Mouse (Mus musculus): ENCODE data around the gene Map3k1.

The Map3k1 gene

GRCm38 (mm10) chr13:111810998-111811628 is 2.3 kb upstream of the Map3k1 start:
- DNase-seq, result peak; percentile 87

- peak; percentile 77 for DNase-seq
These were observed 854 bp upstream of the Map3k1 start for GRCm38 (mm10) chr13:111809466-111810228.

GRCm38 (mm10) chr13:111808387-111808636 is 481 bp downstream of the Map3k1 start:
- DNase-seq, result no peak

- no peak for DNase-seq
These were observed 1.0 kb downstream of the Map3k1 start for GRCm38 (mm10) chr13:111807596-111808386.

- no peak for DNase-seq
These were observed 1.6 kb downstream of the Map3k1 start for GRCm38 (mm10) chr13:111807105-111807595.

GRCm38 (mm10) chr13:111805738-111806722 is 2.8 kb downstream of the Map3k1 start:
- DNase-seq, result no peak

- no peak for DNase-seq
These were observed 3.7 kb downstream of the Map3k1 start for GRCm38 (mm10) chr13:111804951-111805673.

- peak; percentile 80 for DNase-seq
These were observed 4.6 kb downstream of the Map3k1 start for GRCm38 (mm10) chr13:111804189-111804588.

GRCm38 (mm10) chr13:111803506-111803905 is 5.3 kb downstream of the Map3k1 start:
- DNase-seq, result no peak

GRCm38 (mm10) chr13:111802900-111803299 is 5.9 kb downstream of the Map3k1 start:
- DNase-seq, result no peak

GRCm38 (mm10) chr13:111802271-111802665 is 6.5 kb downstream of the Map3k1 start:
- peak; percentile 80 for DNase-seq

GRCm38 (mm10) chr13:111801662-111802270 is 7.0 kb downstream of the Map3k1 start:
- no peak for DNase-seq

- peak; percentile 72 for DNase-seq
These were observed 7.9 kb downstream of the Map3k1 start for GRCm38 (mm10) chr13:111800866-111801265.

GRCm38 (mm10) chr13:111798044-111798443 is 10.7 kb downstream of the Map3k1 start:
- peak; percentile 78 for DNase-seq

- DNase-seq, result peak; percentile 86
These were observed 11.8 kb downstream of the Map3k1 start for GRCm38 (mm10) chr13:111797021-111797420.

- no peak for DNase-seq
These were observed 12.4 kb downstream of the Map3k1 start for GRCm38 (mm10) chr13:111796191-111796920.

- DNase-seq, result no peak
These were observed 15.9 kb downstream of the Map3k1 start for GRCm38 (mm10) chr13:111792975-111793287.

GRCm38 (mm10) chr13:111792130-111792974 is 16.4 kb downstream of the Map3k1 start:
- peak; percentile 49 for DNase-seq

GRCm38 (mm10) chr13:111791596-111791995 is 17.2 kb downstream of the Map3k1 start:
- DNase-seq, result no peak

All from kidney, adult 9 months (tissue).